Mouse (Mus musculus) duodenum, adult 2 months (tissue): Measurements from ENCODE around the gene Tnfrsf13b. TPM values are rescaled to one million over a fixed set of nuclear protein-coding genes. Genes with fewer than 3 reads are reported as not detected.

ENCODE experiments used
- polyA plus RNA-seq: library from polyadenylated mRNA; depleted of rRNA; stranded (reverse); fragments of >200 nt; gene quantifications from 2 replicates; pipeline ENCODE4 v1.2.3, GENCODE M21; 2012; ENCODE audit warnings: low replicate concordance; rRNA removed

Tnfrsf13b gene
- 17.3 and 17.7 TPM in 2 replicates for polyA plus RNA-seq

GRCm38 (mm10) chr11:61126606-61127355 lies at the start of gene Tnfrsf13b:
Gene Tnfrsf13b (plus strand): TSS chr11:61126755.

GRCm38 (mm10) chr11:61174821-61175658 lies 48.5 kb downstream of the Tnfrsf13b start, which contains the start of gene Usp22:
Gene Usp22 (minus strand): TSS chr11:61175055.

Other genes with a start within 250 kb of the Tnfrsf13b start
- 66.4 and 71.2 TPM in 2 replicates for gene Tmem11, start 247.5 kb upstream of the Tnfrsf13b start, polyA plus RNA-seq
- gene Natd1, start 212.0 kb upstream of the Tnfrsf13b start, polyA plus RNA-seq: 7.5 and 7.9 TPM in 2 replicates
- gene Map2k3, start 194.7 kb upstream of the Tnfrsf13b start, polyA plus RNA-seq: 55.4 and 83.7 TPM in 2 replicates
- 0.58 and 1.1 TPM in 2 replicates for gene Kcnj12, start 104.2 kb upstream of the Tnfrsf13b start, polyA plus RNA-seq
- 19.2 and 25.0 TPM in 2 replicates for gene Usp22, start 48.3 kb downstream of the Tnfrsf13b start, polyA plus RNA-seq
- gene Aldh3a1, start 80.8 kb downstream of the Tnfrsf13b start, polyA plus RNA-seq: 0.11 and 2.9 TPM in 2 replicates
- gene Aldh3a2, start 140.7 kb downstream of the Tnfrsf13b start, polyA plus RNA-seq: 119 and 160 TPM in 2 replicates
- gene Slc47a2, start 216.1 kb downstream of the Tnfrsf13b start, polyA plus RNA-seq: 0.26 TPM in 1 of 2 replicates, not detected in the other